Mouse (Mus musculus): ENCODE measurements at regions not wholly inside any gene's neighbourhood (a gene's known extent, or its start where the extent isn't known, plus 50 kb on each side); places are given as distances from the start of the nearest gene placed in this dataset.
"Not testable (repeated sequence)": the region's sequence is repeated elsewhere in the genome, so short reads cannot be mapped to it uniquely, and the experiment has no call there.

- TF ChIP-seq CTCF (IDR thresholded peaks at IDR 0.05; ENCODE audit: low read depth): peak; percentile 2; the same call in 1 of the 2 replicates
- TF ChIP-seq EP300 (IDR thresholded peaks at IDR 0.05; ENCODE audit: low read depth): not testable (repeated sequence)
These were observed 197.5 kb downstream of the Tcp10c start for GRCm38 (mm10) chr17:13551693-13552404.
